Mouse (Mus musculus) erythroblast, embryonic 14.5 days (primary cell): ENCODE measurements at regions not wholly inside any gene's neighbourhood (a gene's known extent, or its start where the extent isn't known, plus 50 kb on each side); places are given as distances from the start of the nearest gene placed in this dataset.

Experiments
- GATA1 ChIP-seq: IDR thresholded peaks from 2 replicates; pipeline ENCODE4 v1.6.1; 2012; ENCODE audit warnings: low read length, inconsistent platforms, mixed read lengths
- TAL1 ChIP-seq: IDR thresholded peaks from 3 replicates; pipeline ENCODE4 v1.6.1; 2012; ENCODE audit warnings: low read length, inconsistent platforms, mixed read lengths

- TF ChIP-seq GATA1 (no peak), TAL1 (no peak)
Observed at GRCm38 (mm10) chr11:24467458-24467857, 389.6 kb downstream of the Bcl11a start.
